Mouse (Mus musculus): ENCODE results near the gene Pla2g12b. TPM values are rescaled to one million over a fixed set of nuclear protein-coding genes. Genes with fewer than 3 reads are reported as not detected.
"Not testable (repeated sequence)": the region's sequence is repeated elsewhere in the genome, so short reads cannot be mapped to it uniquely, and the experiment has no call there.

Pla2g12b gene
- not detected for total RNA-seq (2021)

DNA sequence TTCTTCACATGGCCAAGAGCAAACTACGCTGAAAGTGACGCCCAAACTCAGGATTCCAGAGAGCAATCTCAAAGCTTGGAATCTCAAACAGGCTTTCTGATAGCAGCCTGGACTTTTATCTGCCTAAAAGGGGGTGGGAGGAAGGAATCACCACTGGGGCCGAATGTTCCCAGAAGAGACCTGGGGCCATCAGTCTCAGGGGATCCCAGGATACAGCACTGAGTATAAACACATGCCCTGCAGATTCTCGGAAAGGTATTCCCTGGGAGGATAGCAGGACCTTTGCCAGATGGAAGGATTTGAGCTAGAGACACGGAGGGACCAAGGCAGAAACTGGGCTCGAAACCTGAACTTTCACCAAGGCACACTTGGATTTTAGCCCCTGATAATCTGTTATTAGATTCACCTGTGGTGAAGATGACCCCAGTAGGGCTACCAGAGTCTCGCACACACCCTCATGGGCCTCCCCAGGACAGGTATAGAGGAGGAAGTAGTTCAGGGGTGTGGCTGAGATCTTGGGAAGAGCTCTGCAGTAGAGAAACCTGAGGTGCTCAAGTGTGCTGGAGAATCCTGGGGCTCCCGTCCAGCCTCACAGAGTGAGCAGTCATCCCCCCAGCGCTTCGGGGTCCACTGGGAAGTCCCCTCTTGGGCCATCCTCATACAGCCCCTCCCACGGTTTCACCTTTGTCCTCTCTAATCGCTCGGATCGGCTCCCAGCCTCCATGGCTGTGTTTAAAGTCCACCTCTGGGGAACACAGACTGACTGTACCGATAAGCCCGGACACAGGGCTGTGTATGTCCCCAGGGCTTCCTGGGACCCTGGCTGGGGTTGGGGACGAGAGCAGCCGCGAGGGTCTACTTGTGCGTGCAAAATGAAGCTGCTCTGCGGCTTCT is at the start of gene Pla2g12b:
TSS of gene Pla2g12b (plus strand) at position 762 of the 894 bp plus-strand sequence.
- intact Hi-C loops (cut with DNase I), result no loop called here
- DNase-seq (ENCODE audit: low spot score in 2 of 2), result no peak

- no peak for DNase-seq (ENCODE audit: low spot score in 2 of 2)
- intact Hi-C loops (cut with DNase I), result loop anchor here (5.0 kb wide), 1 partner anchor 42 kb away; no protein-coding TSS in a partner anchor
Observed at GRCm38 (mm10) chr10:59354120-59354519, 49.3 kb upstream of the Pla2g12b start.

GRCm38 (mm10) chr10:59355020-59355419 is 48.4 kb upstream of the Pla2g12b start:
- no peak for DNase-seq (ENCODE audit: low spot score in 2 of 2)
- intact Hi-C loops (cut with DNase I), result loop anchor here (5.0 kb wide), 1 partner anchor 58 kb away; no protein-coding TSS in a partner anchor

GRCm38 (mm10) chr10:59358744-59359143 is 44.7 kb upstream of the Pla2g12b start:
- DNase-seq (ENCODE audit: low spot score in 2 of 2), result no peak
- intact Hi-C loops (cut with DNase I), result loop anchor here (5.0 kb wide), 1 partner anchor 61 kb away; no protein-coding TSS in a partner anchor

GRCm38 (mm10) chr10:59363208-59363607 is 40.3 kb upstream of the Pla2g12b start:
- intact Hi-C loops (cut with DNase I), result no loop called here
- DNase-seq (ENCODE audit: low spot score in 2 of 2), result no peak

DNA sequence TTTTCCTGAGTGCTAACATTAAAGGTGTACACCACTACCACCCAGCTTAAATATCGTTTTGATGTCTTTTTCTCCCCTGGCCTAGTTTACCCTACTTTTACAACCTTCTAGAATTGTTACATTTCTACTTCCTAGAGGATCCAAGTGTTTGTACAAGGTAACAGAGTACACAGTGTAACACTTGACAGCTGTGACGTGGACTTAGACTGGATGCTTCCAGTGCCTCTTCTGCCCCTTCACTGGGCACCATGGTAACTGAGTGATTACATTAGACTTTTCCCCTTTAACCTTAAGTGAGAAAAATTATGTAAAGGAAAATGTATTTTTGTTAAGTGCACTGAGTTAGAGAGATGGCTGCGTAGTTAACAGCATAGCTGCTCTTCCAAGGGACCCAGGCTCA is 38.9 kb upstream of the Pla2g12b start:
- intact Hi-C loops (cut with DNase I), result no loop called here

DNA sequence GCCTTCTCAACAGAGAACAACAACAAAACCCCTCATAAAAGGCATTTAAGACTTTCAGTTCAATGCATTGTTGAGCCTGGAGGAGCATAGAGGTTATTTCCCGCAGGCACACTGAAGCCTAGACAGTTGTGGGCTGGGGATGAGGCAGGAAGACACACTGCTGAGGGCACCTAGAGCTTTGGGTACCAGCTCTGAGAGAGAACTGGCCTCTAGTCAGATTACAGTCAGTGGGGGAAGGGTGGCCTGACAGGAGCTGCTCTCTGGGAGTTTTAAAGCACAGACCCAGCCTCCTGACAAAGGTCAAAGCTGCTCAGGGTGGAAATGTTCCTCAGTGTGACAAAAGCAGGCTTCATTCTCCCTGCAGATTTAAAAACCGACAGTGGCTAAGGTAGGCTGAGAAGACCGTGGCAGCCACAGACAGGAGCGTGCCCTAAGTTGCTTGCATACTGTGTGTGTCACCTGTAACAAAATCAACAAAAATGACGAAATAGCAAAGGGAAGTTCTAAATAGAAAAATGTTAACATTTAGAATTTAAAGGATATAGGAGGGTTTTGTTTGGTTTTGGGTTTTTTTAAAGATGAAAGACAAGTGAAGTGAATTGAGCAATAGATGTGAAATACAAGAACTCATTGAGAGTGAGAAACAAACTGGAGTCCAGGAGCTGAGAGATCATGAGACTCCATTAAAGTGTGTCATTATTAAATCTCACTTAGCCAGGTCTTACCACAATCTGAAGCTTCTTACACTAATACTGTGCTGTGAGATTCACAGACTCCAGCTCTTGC is 37.5 kb upstream of the Pla2g12b start:
- intact Hi-C loops (cut with DNase I), result no loop called here
- no peak for DNase-seq (ENCODE audit: low spot score in 2 of 2)

More for the DNA sequence above, 38.9 kb upstream of the Pla2g12b start:
- no peak for DNase-seq (ENCODE audit: low spot score in 2 of 2)

DNA sequence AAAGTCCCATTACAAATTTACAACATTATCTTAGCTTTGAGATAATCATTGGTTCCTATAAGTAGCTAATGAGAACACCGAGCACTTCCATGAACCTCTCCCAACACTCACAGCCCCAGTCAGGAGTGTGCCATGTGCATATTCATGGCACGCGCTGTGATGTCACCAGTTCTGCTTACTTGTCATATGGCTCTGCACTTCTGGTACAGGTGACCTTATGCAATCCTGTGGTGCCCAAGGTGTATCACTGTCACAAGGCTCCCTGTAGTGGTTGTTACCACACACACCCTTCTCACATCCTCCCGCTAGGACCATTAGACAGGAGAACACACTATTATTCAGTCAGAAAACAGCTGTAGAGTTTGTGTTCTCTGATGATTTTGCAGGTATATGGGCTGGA is 36.7 kb upstream of the Pla2g12b start:
- no peak for DNase-seq (ENCODE audit: low spot score in 2 of 2)
- intact Hi-C loops (cut with DNase I), result no loop called here

DNA sequence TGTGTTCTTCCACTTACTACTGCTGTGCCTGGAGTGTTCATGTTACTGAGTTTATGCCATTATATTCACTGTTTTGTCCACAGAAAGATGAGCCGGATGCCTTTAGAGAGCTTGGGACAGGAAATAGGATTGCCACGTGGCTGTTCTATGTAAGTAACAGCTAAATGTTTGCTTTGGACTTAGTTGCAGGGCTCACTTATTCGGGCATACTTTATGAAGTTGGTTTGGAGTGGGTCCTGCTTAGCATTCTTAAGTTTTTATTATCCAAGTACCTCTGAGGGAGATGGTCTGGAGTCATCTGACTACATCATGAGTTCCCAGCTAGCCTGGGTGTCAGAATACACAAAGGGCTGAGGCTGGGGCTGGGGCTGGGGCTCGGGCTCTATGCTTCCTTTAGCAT is 36.3 kb upstream of the Pla2g12b start:
- intact Hi-C loops (cut with DNase I), result no loop called here
- DNase-seq (ENCODE audit: low spot score in 2 of 2), result no peak

DNA sequence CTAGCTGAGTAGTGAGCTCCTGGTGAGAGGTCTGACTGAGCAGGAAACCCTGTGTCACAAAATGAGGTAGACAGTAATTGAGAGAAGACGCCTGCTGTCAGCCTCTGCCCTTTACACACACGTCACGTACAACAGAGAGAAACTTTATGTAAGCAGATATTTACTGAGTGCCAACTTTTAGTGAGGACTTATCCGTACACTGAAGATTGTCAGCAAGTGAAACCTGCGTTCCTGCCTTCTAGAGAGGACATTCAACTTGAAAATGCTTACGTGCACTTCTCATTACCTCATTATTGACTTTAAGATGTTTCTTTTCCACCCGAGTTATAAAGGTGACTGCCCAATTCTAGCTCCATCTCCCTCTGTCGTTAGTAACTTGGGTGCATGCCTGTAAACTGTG is 34.7 kb upstream of the Pla2g12b start:
- DNase-seq (ENCODE audit: low spot score in 2 of 2), result no peak
- intact Hi-C loops (cut with DNase I), result no loop called here

DNA sequence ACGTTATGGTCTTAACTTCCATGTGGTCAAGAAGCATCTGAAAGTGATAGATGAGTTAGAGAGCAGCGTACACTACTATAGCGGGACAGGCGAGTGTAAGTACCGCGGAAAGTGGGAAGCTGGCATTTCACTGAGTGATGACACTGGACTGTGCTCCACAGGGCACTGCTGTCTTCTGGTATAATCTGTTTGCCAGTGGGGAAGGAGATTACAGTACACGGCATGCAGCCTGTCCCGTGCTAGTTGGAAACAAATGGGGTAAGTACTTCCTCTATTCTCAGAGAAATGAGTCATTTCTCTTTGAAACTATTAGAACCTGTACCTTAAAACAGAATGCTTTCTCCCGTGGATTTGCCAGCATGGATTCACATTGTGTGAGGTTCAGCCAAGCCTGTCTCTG is 34.0 kb upstream of the Pla2g12b start:
- intact Hi-C loops (cut with DNase I), result no loop called here
- DNase-seq (ENCODE audit: low spot score in 2 of 2), result no peak

- no peak for DNase-seq (ENCODE audit: low spot score in 2 of 2)
- intact Hi-C loops (cut with DNase I), result no loop called here
Observed at GRCm38 (mm10) chr10:59377906-59378305, 25.6 kb upstream of the Pla2g12b start.

GRCm38 (mm10) chr10:59378728-59379127 is 24.7 kb upstream of the Pla2g12b start:
- DNase-seq (ENCODE audit: low spot score in 2 of 2), result no peak
- intact Hi-C loops (cut with DNase I), result no loop called here

DNA sequence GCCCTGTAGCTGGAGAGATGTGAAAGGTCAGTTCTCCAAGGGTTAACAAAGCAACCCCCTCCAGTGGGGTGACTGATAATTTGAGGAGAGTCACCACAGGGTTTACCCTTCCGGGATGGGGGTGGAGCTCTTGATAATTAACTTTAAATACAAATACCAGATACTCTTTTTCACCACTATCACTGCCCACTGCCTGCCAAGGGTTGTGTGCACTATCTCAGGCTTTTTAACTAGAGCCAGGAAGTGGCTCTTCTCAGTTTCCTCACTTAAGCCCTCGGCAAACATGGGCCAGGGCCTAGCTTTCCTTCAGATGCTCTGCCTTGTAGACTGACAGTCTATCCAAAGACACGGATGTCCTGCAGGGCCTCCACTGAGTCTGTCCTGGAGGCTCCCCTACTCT is 23.5 kb upstream of the Pla2g12b start:
- intact Hi-C loops (cut with DNase I), result no loop called here
- DNase-seq (ENCODE audit: low spot score in 2 of 2), result no peak

DNA sequence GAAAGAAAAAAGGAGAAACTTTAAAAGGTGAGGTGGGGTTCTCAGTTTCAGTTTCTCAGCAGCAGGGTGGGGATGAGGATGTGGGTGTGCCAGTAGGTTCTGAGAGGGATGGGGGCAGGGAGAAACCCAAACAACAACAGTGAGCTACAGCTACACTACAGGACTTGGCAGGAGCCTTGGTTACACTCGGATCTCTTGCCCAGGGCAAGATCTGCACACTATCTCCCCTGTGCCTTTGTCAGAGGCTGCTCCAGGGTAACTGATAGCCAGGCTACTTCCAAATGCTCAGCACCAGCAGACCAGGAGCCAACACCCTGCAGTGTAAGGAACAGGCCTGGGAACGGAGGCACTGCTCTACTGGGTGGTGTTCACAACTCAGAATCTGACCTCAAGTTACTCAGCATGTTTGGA is 23.0 kb upstream of the Pla2g12b start:
- DNase-seq (ENCODE audit: low spot score in 2 of 2), result no peak
- intact Hi-C loops (cut with DNase I), result no loop called here

DNA sequence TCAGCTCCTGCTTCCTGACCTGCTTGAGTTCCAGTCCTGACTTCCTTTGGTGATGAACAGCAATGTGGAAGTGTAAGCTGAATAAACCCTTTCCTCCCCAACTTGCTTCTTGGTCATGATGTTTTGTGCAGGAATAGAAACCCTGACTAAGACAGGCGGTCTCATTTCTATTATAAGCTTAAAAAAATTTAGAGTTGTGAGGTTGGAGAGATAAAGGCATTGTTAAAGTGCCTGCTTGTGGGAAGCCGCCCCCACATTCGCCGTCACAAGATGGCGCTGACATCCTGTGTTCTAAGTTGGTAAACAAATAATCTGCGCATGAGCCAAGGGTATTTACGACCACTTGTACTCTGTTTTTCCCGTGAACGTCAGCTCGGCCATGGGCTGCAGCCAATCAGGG is 21.9 kb upstream of the Pla2g12b start:
- DNase-seq (ENCODE audit: low spot score in 2 of 2); intact Hi-C loops (cut with DNase I): not testable (repeated sequence)

- intact Hi-C loops (cut with DNase I), result no loop called here
Observed at GRCm38 (mm10) chr10:59386951-59387350, 16.5 kb upstream of the Pla2g12b start.

GRCm38 (mm10) chr10:59389652-59390051 is 13.8 kb upstream of the Pla2g12b start:
- peak in 1 of 2 experiments; percentile 77 for DNase-seq (ENCODE audit: low spot score in 2 of 2)
- intact Hi-C loops (cut with DNase I), result no loop called here

More at GRCm38 (mm10) chr10:59386951-59387350, 16.5 kb upstream of the Pla2g12b start:
- DNase-seq (ENCODE audit: low spot score in 2 of 2), result peak; percentile 15 to 35

DNA sequence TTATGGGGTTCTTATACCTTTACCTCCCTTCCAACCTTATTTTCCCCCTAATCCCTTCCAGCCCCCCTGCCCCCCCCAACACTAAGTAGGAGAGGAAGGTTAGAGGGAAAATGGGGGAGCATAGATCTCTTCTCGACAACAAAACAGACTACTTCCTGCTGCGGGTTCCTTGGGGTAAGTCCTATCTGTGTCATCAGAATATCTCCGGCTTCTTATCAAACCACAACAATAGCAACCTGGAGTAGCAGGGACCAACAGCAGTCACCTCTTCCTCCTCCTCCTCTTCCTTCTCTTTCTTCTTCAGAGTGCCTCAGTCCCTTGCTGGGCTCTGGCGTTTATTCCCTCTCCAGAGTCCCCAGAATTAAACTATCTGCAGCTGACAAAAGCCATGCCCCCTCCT is 11.6 kb upstream of the Pla2g12b start:
- no peak for DNase-seq (ENCODE audit: low spot score in 2 of 2)
- intact Hi-C loops (cut with DNase I), result no loop called here

DNA sequence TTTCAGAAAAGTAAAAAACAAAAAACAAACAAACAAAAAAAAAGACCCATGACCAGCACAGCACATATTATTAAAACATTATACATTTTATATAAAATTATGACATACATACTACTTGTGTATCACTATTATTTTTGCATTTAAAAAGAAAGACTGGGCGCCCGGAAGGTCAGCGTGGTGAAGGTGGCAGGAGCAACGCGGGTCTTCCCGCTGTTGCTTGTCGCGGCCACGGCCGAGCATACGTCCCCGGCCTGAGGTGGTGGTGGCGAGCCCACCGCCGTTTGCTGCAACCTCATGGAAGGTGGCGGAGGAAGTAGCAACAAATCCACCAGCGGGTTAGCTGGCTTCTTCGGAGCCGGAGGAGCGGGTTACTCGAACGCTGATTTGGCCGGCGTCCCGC is 8.0 kb upstream of the Pla2g12b start, which contains the start of gene Gm10273:
TSS of gene Gm10273 (plus strand) at position 172 of the 400 bp plus-strand sequence.
- intact Hi-C loops (cut with DNase I); DNase-seq (ENCODE audit: low spot score in 2 of 2): not testable (repeated sequence)

All from left cerebral cortex, postnatal 25 days (tissue).